Mouse (Mus musculus) splenic B cell, adult 2 months (primary cell): ENCODE measurements at regions not wholly inside any gene's neighbourhood (a gene's known extent, or its start where the extent isn't known, plus 50 kb on each side); places are given as distances from the start of the nearest gene placed in this dataset.

Experiments
- DNase-seq: peaks from one replicate; pipeline ENCODE4 v3.0.0-alpha.2; 2011; ENCODE audit warnings: low read depth, low spot score
- H3K27me3 ChIP-seq: 2 replicates; pipeline ENCODE4 v1.6.1; 2012; ENCODE audit warnings: mild to moderate bottlenecking, low read length, moderate library complexity, mixed read lengths; ENCODE audit not compliant: control insufficient read depth, poor library complexity, insufficient read depth, severe bottlenecking
- H3K36me3 ChIP-seq: 2 replicates; pipeline ENCODE4 v1.6.1; 2012; ENCODE audit warnings: mild to moderate bottlenecking, low read length, moderate library complexity, mixed read lengths; ENCODE audit not compliant: control insufficient read depth, poor library complexity, insufficient read depth, severe bottlenecking

GRCm38 (mm10) chr3:149381051-149381450 is 390.7 kb upstream of the Adgrl2 start:
- no peaks in the 10 kb centered on the region for H3K27me3 ChIP-seq
- no peaks in the 10 kb centered on the region for H3K36me3 ChIP-seq
- DNase-seq = no peak

- Histone ChIP-seq H3K36me3 (no peaks in the 10 kb centered on the region), H3K27me3 (no peaks in the 10 kb centered on the region)
- DNase-seq = peak; percentile 53
Observed at GRCm38 (mm10) chr3:149379866-149380472, 389.6 kb upstream of the Adgrl2 start.

GRCm38 (mm10) chr3:149379249-149379865 is 389.0 kb upstream of the Adgrl2 start:
- Histone ChIP-seq H3K36me3 (no peaks in the 10 kb centered on the region), H3K27me3 (no peaks in the 10 kb centered on the region)
- DNase-seq = no peak

GRCm38 (mm10) chr3:149371439-149371838 is 381.1 kb upstream of the Adgrl2 start:
- Histone ChIP-seq H3K27me3 (no peaks in the 10 kb centered on the region), H3K36me3 (no peaks in the 10 kb centered on the region)
- no peak for DNase-seq

- Histone ChIP-seq H3K36me3 (no peaks in the 10 kb centered on the region), H3K27me3 (no peaks in the 10 kb centered on the region)
- no peak for DNase-seq
Observed at GRCm38 (mm10) chr3:149370517-149371227, 380.3 kb upstream of the Adgrl2 start.

GRCm38 (mm10) chr3:149367888-149368287 is 377.5 kb upstream of the Adgrl2 start:
- DNase-seq = no peak
- H3K36me3 ChIP-seq = no peaks in the 10 kb centered on the region
- no peaks in the 10 kb centered on the region for H3K27me3 ChIP-seq

- no peak for DNase-seq
- no peaks in the 10 kb centered on the region for H3K27me3 ChIP-seq
- no peaks in the 10 kb centered on the region for H3K36me3 ChIP-seq
Observed at GRCm38 (mm10) chr3:149360164-149360563, 369.8 kb upstream of the Adgrl2 start.

GRCm38 (mm10) chr3:149358570-149359193 is 368.3 kb upstream of the Adgrl2 start:
- Histone ChIP-seq H3K36me3 (no peaks in the 10 kb centered on the region), H3K27me3 (no peaks in the 10 kb centered on the region)
- DNase-seq = no peak

- Histone ChIP-seq H3K36me3 (no peaks in the 10 kb centered on the region), H3K27me3 (no peaks in the 10 kb centered on the region)
- DNase-seq = no peak
Observed at GRCm38 (mm10) chr3:149357903-149358569, 367.7 kb upstream of the Adgrl2 start.

- Histone ChIP-seq H3K27me3 (no peaks in the 10 kb centered on the region), H3K36me3 (no peaks in the 10 kb centered on the region)
- no peak for DNase-seq
Observed at GRCm38 (mm10) chr3:149357121-149357520, 366.8 kb upstream of the Adgrl2 start.

GRCm38 (mm10) chr3:149355362-149355761 is 365.0 kb upstream of the Adgrl2 start:
- no peak for DNase-seq
- Histone ChIP-seq H3K36me3 (no peaks in the 10 kb centered on the region), H3K27me3 (no peaks in the 10 kb centered on the region)

- Histone ChIP-seq H3K27me3 (no peaks in the 10 kb centered on the region), H3K36me3 (no peaks in the 10 kb centered on the region)
- DNase-seq = no peak
Observed at GRCm38 (mm10) chr3:149353958-149354357, 363.6 kb upstream of the Adgrl2 start.

GRCm38 (mm10) chr3:149352546-149352945 is 362.2 kb upstream of the Adgrl2 start:
- no peak for DNase-seq
- no peaks in the 10 kb centered on the region for H3K27me3 ChIP-seq
- no peaks in the 10 kb centered on the region for H3K36me3 ChIP-seq

- Histone ChIP-seq H3K27me3 (no peaks in the 10 kb centered on the region), H3K36me3 (no peaks in the 10 kb centered on the region)
- DNase-seq = no peak
Observed at GRCm38 (mm10) chr3:149349731-149350130, 359.4 kb upstream of the Adgrl2 start.
